Mouse (Mus musculus) midbrain, embryonic 13.5 days (tissue): ENCODE measurements around the gene Htr6. TPM values are rescaled to one million over a fixed set of nuclear protein-coding genes. Genes with fewer than 3 reads are reported as not detected.
A peak's percentile ranks its signal among the peaks of the same experiment; 100 is the strongest.

Source experiments
- ATAC-seq: fragments of 200-750 bp; cut with Nextera tagmentation; 2 replicates; pipeline ENCODE4 v1.8.0; 2017; ENCODE audit warnings: mild to moderate bottlenecking, moderate TSS enrichment, moderate library complexity
- H3K27ac ChIP-seq: fragments of 300-500 bp; sonication (generic); 2 replicates; pipeline ENCODE4 v1.5.1; 2015; ENCODE audit warnings: inconsistent platforms, mild to moderate bottlenecking, moderate library complexity
- H3K27me3 ChIP-seq: fragments of 300-500 bp; sonication (generic); 2 replicates; pipeline ENCODE4 v1.6.1; 2015; ENCODE audit warnings: mild to moderate bottlenecking, inconsistent platforms
- H3K36me3 ChIP-seq: fragments of 300-500 bp; sonication (generic); 2 replicates; pipeline ENCODE4 v1.6.1; 2015; ENCODE audit warnings: mild to moderate bottlenecking, inconsistent platforms
- H3K4me1 ChIP-seq: fragments of 300-500 bp; sonication (generic); replicated peaks from 2 replicates; pipeline ENCODE4 v1.6.1; 2015; ENCODE audit warnings: inconsistent platforms
- H3K4me2 ChIP-seq: fragments of 300-500 bp; sonication (generic); replicated peaks from 2 replicates; pipeline ENCODE4 v1.6.1; 2015; ENCODE audit warnings: moderate library complexity, mild to moderate bottlenecking, inconsistent platforms
- H3K4me3 ChIP-seq: fragments of 300-500 bp; sonication (generic); replicated peaks from 2 replicates; pipeline ENCODE4 v1.5.1; 2015; ENCODE audit warnings: mild to moderate bottlenecking, inconsistent platforms
- H3K9ac ChIP-seq: fragments of 300-500 bp; sonication (generic); replicated peaks from 2 replicates; pipeline ENCODE4 v1.6.1; 2015; ENCODE audit warnings: mild to moderate bottlenecking, inconsistent platforms
- H3K9me3 ChIP-seq: fragments of 300-500 bp; sonication (generic); 2 replicates; pipeline ENCODE4 v1.6.1; 2016; ENCODE audit warnings: mild to moderate bottlenecking, inconsistent platforms
- WGBS: fragments of 180-500 bp; shearing (Covaris S2); methylation state at CpG from one replicate; pipeline ENCODE4 v1.1.7; 2015; 5-methylcytosine and 5-hydroxymethylcytosine counted together
- polyA plus RNA-seq: library from polyadenylated mRNA; unstranded; fragments of >200 nt; fragmentation: Nextera tagmentation; extraction: Ambion mirVana; gene quantifications from 2 replicates; pipeline ENCODE4 v1.2.1, GENCODE M21; 2015

Htr6 gene
- polyA plus RNA-seq, 1 experiment from 2014 or later: 0.11 TPM

DNA sequence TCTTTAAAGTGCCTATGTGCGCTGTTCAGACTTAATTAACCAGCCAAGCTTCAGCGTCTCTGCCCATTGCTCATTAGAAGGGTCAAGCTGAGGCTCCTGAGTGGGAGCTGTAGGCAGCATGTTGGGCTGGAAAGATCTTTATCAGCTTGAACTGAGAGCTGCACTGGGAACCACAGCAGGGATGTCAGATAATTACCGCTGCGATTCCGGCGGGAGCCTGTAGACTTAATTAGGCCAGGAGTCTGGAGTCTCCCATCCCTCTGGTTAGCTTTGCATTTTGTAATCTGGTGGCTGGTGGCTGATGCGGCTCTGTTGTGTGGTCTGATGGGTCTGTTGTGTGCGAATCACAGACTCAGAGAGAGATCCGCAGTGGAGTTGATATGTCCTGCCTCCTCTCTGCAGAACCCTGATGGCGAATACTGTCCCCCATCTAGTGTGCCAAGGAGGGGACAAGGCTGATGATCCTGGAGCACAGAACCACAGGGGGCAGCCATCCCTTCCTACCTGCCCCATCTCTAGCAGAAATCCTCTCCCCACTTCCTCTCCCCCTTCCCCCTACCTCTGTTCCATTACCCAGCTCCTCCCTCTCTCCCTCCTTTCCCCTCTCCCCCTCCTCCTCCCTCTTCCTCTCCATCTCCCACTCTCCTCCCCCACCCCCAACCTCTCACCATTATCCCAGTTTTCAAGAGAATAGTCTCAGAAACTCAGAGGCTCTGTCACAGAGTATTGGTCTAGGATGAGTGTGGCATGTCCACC, 35.1 kb downstream of the Htr6 start:
- Histone ChIP-seq H3K4me1 (peaks cover 42% of the 10 kb centered on the region), H3K9ac (no peak overlapping the region)

DNA sequence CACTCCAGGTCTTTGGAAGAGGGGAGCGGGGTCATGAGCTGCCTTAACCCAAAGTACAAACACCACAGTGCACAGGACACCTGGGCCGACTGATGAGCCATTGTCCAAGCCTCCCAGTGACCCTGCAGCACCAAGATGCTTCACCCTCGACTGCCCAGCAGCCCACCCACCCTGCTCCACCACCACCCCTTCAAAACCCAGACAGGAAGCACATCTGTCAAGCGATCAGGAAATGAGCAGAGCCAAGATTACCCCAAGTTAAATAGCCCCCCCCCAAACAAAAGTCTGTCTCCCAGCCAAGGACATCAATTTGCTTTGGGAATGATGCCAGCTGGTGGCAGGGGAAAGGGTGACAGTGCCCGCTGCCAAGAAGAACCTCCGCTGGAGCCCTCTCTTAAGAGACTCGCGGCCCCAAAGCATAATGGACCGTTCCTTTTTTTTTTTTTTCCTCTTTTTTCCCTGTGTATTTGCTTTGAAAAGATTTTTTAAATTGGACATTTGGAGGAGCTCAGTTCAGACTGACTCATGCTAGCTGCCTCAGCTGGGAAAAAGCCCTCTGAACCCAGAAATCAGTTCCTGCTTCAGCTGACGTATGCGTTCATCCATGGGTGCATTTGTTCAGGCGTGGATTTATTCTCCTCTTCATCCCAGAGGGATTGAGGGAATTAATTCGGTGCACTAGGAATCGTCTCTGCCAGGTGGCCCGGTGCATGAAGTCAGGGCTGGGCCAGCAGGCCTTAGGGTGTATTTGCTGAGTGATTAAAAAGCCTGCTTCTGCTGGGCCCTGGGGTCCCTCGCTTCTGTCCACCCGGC, 37.4 kb downstream of the Htr6 start:
- Histone ChIP-seq H3K27ac (peak overlapping the region; percentile 42), H3K4me1 (peaks cover 44% of the 10 kb centered on the region), H3K4me2 (no peak overlapping the region), H3K36me3 (no peaks in the 10 kb centered on the region), H3K27me3 (no peaks in the 10 kb centered on the region), H3K4me3 (no peak overlapping the region), H3K9me3 (no peaks in the 10 kb centered on the region), H3K9ac (no peak overlapping the region)
- no peak for ATAC-seq
- 40% methylated on average over 17 of the region's 17 CpGs for WGBS

More for the DNA sequence above, 35.1 kb downstream of the Htr6 start:
- no peaks in the 10 kb centered on the region for H3K36me3 ChIP-seq
- peak overlapping the region; percentile 75 for H3K27ac ChIP-seq
- peaks cover 5% of the 10 kb centered on the region; the same call in 1 of the 2 replicates for H3K9me3 ChIP-seq
- H3K4me3 ChIP-seq: no peak overlapping the region
- WGBS: 4% methylated on average over 10 of the region's 10 CpGs
- peak overlapping the region; percentile 25 for H3K4me2 ChIP-seq
- no peaks in the 10 kb centered on the region for H3K27me3 ChIP-seq
- peak; percentile 78 for ATAC-seq

DNA sequence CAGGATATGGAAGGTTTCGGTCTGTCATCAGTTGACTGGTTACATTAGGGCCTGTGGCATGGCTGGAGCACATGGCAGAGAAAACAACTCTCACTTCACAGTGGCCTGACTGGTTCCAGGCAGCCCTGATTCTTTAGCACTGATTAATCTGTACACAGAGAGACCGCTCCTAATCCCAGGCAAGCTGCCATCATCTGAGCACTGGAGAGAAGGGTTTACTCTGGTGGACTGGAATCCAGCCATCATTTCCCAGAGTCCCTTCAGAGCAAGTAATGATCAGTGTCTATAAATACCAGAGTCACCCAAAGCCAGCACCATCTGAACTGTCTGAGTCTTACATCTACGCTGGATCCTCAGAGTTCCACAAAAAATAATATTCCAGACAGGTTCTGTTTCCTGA, 39.6 kb downstream of the Htr6 start:
- Histone ChIP-seq H3K36me3 (no peaks in the 10 kb centered on the region), H3K4me3 (no peak overlapping the region), H3K4me1 (peaks cover 46% of the 10 kb centered on the region), H3K9me3 (no peaks in the 10 kb centered on the region), H3K9ac (no peak overlapping the region), H3K27ac (no peak overlapping the region), H3K4me2 (no peak overlapping the region), H3K27me3 (no peaks in the 10 kb centered on the region)
- 88% methylated on average over 3 of the region's 3 CpGs for WGBS
- no peak for ATAC-seq

DNA sequence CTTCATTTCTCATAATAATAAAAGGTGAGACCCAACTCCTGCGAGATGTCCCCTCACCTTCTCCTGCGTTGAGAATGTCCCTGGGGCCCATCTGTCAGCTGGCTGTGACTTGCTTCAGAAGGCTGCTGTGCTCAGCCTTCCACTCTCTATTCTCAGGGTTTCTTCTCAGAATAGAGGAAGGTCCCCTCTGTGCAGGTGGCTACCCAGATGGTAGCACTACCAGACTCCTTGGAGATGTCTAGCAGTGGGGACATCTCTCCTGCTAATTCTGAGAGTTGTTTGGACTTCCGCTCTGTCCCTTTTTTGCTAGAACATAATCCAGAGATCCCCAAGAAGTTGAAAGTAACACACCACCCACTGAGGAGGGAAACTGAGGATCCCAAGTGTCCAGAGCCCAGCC, 40.4 kb downstream of the Htr6 start:
- Histone ChIP-seq H3K36me3 (no peaks in the 10 kb centered on the region), H3K4me1 (peaks cover 38% of the 10 kb centered on the region), H3K27ac (no peak overlapping the region), H3K9ac (no peak overlapping the region), H3K27me3 (no peaks in the 10 kb centered on the region), H3K4me2 (no peak overlapping the region), H3K4me3 (no peak overlapping the region), H3K9me3 (no peaks in the 10 kb centered on the region)
- no peak for ATAC-seq
- WGBS: 92% methylated on average over 3 of the region's 3 CpGs

DNA sequence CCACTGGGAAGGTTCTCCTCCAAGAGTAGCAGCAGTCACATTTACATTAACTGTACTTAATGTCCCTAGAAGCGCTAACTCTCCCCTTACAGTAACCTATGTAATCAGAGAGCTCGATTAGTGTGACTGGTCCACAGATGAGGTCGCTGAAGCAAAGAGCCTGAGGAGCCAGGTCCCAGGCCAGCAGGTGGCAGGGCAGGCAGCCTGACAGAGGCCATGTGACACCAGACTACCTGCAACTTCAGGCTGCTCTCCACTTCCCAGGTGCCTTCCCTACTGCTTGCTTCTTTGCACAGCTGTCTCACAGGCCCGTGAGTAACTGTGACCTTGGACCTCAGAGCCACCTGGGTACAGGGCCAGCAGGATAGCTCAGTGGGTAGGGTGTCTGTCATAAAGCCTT, 40.8 kb downstream of the Htr6 start:
- no peak for ATAC-seq
- Histone ChIP-seq H3K4me1 (peaks cover 36% of the 10 kb centered on the region), H3K36me3 (no peaks in the 10 kb centered on the region), H3K27me3 (no peaks in the 10 kb centered on the region), H3K9ac (no peak overlapping the region), H3K4me3 (no peak overlapping the region), H3K4me2 (no peak overlapping the region), H3K27ac (no peak overlapping the region), H3K9me3 (no peaks in the 10 kb centered on the region)
- 62% methylated on average over 4 of the region's 4 CpGs for WGBS

DNA sequence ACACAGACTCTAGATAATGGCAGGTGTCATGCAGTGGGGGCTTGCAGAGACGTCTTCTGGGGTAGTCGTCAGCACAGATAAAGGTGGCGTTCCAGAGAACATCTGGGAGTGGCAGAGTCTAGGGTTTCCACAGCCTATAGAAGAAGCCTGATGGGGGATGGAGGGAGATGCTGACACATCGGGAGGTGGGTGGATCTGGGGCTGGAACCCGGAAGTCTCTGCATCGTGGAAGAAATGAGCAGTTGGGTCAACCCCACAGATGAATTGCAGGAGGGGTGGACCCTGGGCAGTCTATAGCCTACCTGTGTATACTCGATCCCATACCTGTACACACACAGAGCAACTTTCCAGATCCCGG, 41.4 kb downstream of the Htr6 start:
- no peak overlapping the region for H3K4me3 ChIP-seq
- no peak overlapping the region for H3K4me2 ChIP-seq
- H3K4me1 ChIP-seq: peaks cover 34% of the 10 kb centered on the region
- ATAC-seq: no peak
- H3K27me3 ChIP-seq: no peaks in the 10 kb centered on the region
- H3K36me3 ChIP-seq: no peaks in the 10 kb centered on the region
- H3K27ac ChIP-seq: no peak overlapping the region
- H3K9ac ChIP-seq: no peak overlapping the region
- WGBS: 84% methylated on average over 8 of the region's 8 CpGs
- H3K9me3 ChIP-seq: no peaks in the 10 kb centered on the region

DNA sequence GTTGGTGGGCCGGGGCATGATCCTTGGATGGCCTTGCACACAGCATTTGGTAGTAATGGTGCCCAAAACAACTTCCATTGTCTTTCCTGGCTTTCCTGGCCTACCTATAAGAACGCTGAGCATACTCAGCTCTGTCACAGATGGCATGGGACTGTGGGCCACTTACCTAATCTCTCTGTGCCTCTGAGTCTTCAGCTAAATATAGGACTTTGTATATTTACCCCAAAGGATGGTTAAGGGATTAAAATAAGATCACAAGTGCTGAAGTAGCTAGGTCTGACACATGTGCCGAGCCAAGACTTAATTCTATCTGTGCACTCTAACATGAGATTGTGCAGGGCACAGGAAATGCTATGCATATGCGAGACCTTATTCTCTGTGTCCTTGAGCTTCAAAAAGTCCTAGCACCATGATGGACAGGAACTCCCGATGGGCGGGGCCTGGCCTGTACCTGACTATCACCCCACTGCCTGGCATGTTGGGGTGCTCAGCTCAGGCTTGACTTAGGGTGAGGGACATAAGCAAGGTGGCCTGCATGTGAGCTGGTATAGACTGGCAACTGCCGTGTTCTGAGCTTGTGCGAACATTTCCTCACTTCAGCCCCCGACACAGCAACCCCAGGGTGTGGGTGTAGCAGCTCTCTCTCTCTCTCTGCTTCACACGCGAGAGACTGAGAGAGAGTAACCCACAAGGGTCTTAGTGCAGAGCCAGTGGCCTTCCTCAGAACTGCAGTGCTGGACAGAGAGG, 41.9 kb downstream of the Htr6 start:
- H3K36me3 ChIP-seq: no peaks in the 10 kb centered on the region

DNA sequence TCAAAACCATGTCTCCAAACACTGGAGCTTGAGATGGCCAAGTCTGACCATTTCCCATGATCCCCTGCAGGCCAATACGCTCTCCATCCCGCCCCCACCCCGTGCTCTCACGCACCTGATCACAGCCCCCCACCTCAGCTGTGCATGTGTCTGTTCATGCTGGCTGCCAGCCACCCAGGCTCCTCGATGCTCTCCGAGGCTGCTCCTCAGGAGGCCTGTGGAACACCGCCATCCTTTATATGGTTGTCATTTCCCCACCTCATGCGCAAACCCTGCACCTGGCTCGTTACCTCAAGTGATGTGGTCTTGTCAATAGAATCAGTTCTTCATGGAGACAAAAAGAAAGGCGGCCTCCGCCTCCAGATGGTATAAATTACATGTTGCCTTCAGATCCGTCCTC, 42.8 kb downstream of the Htr6 start:
- no peak overlapping the region for H3K27ac ChIP-seq

More for the DNA sequence above, 41.9 kb downstream of the Htr6 start:
- Histone ChIP-seq H3K27me3 (no peaks in the 10 kb centered on the region), H3K9me3 (no peaks in the 10 kb centered on the region), H3K9ac (no peak overlapping the region), H3K27ac (no peak overlapping the region), H3K4me1 (peaks cover 28% of the 10 kb centered on the region), H3K4me2 (no peak overlapping the region), H3K4me3 (no peak overlapping the region)
- WGBS: 85% methylated on average over 11 of the region's 11 CpGs
- ATAC-seq: no peak

DNA sequence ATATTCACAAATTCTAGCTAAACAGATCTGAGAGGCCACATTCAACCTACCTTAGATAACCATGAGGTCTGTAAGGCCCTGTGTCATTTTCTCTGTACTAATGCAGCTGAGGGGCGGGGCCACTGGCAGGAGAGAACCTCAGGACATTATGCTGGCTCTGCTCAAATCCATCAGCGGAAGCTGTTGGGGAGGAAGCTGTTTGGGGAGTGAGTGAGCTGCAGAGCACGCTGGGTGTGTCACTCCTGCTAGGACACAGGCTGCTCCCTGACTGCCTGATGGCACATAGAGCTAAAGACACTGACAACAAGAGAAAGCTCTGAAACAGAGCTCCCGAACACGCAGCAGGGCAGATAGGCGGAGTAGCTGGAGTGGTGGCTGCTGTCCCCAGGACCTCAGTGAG, 44.7 kb downstream of the Htr6 start:
- Histone ChIP-seq H3K4me3 (no peak overlapping the region), H3K27me3 (no peaks in the 10 kb centered on the region), H3K9me3 (no peaks in the 10 kb centered on the region), H3K9ac (no peak overlapping the region), H3K36me3 (no peaks in the 10 kb centered on the region), H3K4me2 (no peak overlapping the region), H3K27ac (no peak overlapping the region), H3K4me1 (peaks cover 14% of the 10 kb centered on the region)
- ATAC-seq: no peak
- WGBS: 69% methylated on average over 6 of the region's 6 CpGs

More for the DNA sequence above, 42.8 kb downstream of the Htr6 start:
- Histone ChIP-seq H3K9me3 (no peaks in the 10 kb centered on the region), H3K27me3 (no peaks in the 10 kb centered on the region), H3K9ac (no peak overlapping the region), H3K36me3 (no peaks in the 10 kb centered on the region), H3K4me3 (no peak overlapping the region), H3K4me2 (no peak overlapping the region), H3K4me1 (peaks cover 19% of the 10 kb centered on the region)
- WGBS: 75% methylated on average over 12 of the region's 12 CpGs
- no peak for ATAC-seq

DNA sequence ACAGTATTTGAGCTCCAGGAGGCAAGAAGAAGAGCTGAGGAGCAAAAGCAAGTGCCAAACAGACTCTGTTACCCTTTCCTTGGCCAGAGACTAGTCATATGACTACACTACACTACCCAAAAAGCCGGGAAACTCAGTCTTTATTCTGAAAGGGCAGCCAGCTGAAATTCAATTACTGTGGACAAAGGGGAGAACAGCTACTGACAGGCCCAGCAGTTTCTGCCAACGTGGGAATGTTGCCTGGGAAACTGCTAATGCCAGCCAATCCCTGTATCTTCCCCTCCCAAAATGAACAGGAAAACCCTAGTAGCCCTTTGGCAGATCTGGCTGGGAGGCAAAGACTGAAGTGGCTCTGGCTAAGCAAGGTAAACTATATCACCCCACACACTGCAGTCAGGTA, 51.0 kb downstream of the Htr6 start:
- Histone ChIP-seq H3K9ac (no peak overlapping the region), H3K9me3 (no peaks in the 10 kb centered on the region), H3K27ac (peak overlapping the region; percentile 41; the same call in 1 of the 2 replicates), H3K4me1 (peaks cover 13% of the 10 kb centered on the region), H3K4me3 (no peak overlapping the region), H3K27me3 (no peaks in the 10 kb centered on the region), H3K36me3 (no peaks in the 10 kb centered on the region), H3K4me2 (no peak overlapping the region)
- 6% methylated on average over 2 of the region's 2 CpGs for WGBS
- ATAC-seq: peak; percentile 69; the same call in 1 of the 2 replicates

DNA sequence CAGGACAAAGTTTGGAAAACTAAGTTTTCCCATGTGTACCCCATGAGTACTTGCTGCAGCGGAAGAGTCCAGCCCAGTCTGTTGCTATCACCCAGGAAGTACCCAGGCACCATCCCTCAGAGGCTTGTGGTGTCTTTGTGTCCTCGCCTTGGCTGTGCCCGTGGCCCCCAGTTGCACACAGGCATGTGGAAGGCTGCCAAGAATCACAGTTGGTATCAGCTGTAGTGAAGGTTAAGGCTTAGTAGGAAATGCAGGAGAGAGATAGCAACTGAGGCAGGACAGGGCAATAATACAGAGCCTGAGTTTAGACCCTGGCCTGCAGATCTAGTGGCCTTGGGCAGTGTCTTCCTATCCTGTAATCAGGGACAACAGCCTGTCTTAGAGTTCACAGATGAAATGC, 55.0 kb downstream of the Htr6 start:
- H3K4me1 ChIP-seq: peaks cover 15% of the 10 kb centered on the region
- H3K4me2 ChIP-seq: no peak overlapping the region
- H3K4me3 ChIP-seq: no peak overlapping the region
- WGBS: 76% methylated on average over 3 of the region's 3 CpGs
- no peak for ATAC-seq
- H3K36me3 ChIP-seq: no peaks in the 10 kb centered on the region
- H3K9me3 ChIP-seq: no peaks in the 10 kb centered on the region
- H3K27me3 ChIP-seq: no peaks in the 10 kb centered on the region
- H3K9ac ChIP-seq: no peak overlapping the region
- H3K27ac ChIP-seq: no peak overlapping the region

DNA sequence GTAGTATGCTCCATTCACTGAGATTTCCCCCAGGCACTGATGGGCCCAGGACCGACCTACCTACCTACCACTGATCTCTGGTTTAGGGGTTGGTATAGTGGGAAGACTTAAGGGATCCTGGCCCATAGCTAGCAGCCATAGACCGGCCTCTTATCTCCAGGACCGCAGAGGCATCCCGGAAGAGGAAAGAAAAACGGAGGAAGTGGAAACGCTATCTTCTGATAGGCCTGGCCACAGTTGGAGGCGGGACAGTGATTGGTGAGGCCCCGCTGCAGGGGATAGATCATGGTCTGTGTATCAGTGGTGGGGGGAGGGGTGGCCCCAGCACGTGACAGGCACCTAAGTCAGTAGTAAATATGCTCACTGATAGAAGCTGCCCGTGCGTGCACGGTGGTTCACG, 56.0 kb downstream of the Htr6 start:
- Histone ChIP-seq H3K4me2 (no peak overlapping the region), H3K4me3 (no peak overlapping the region), H3K9ac (no peak overlapping the region), H3K4me1 (peaks cover 11% of the 10 kb centered on the region), H3K27me3 (no peaks in the 10 kb centered on the region), H3K27ac (no peak overlapping the region; the same call in 1 of the 2 replicates), H3K9me3 (no peaks in the 10 kb centered on the region; the same call in 1 of the 2 replicates), H3K36me3 (no peaks in the 10 kb centered on the region)
- peak; percentile 43; the same call in 1 of the 2 replicates for ATAC-seq
- 69% methylated on average over 13 of the region's 13 CpGs for WGBS
